Mouse (Mus musculus) stomach, embryonic 14.5 days (tissue): Measurements from ENCODE around the gene Dnah1. TPM values are rescaled to one million over a fixed set of nuclear protein-coding genes. Genes with fewer than 3 reads are reported as not detected.

Source experiments
- ATAC-seq: fragments of 200-750 bp; cut with Nextera tagmentation; 2 replicates; pipeline ENCODE4 v1.8.0; 2017; ENCODE audit warnings: low read depth, moderate TSS enrichment; ENCODE audit not compliant: insufficient number of reproducible peaks, insufficient read depth, low FRiP score
- H3K27ac ChIP-seq: fragments of 300-500 bp; sonication (generic); 2 replicates; pipeline ENCODE4 v1.5.1; 2014; ENCODE audit warnings: mild to moderate bottlenecking, low read length, moderate library complexity, mixed read lengths
- H3K27me3 ChIP-seq: fragments of 300-500 bp; sonication (generic); 2 replicates; pipeline ENCODE4 v1.6.1; 2014; ENCODE audit warnings: low read length, control low read depth, mixed read lengths; ENCODE audit not compliant: control insufficient read depth, insufficient read depth
- H3K36me3 ChIP-seq: fragments of 300-500 bp; sonication (generic); 2 replicates; pipeline ENCODE4 v1.6.1; 2014; ENCODE audit warnings: mild to moderate bottlenecking, control low read depth, low read length, moderate library complexity, mixed read lengths; ENCODE audit not compliant: control insufficient read depth, insufficient read depth
- H3K4me1 ChIP-seq: fragments of 300-500 bp; sonication (generic); 2 replicates; pipeline ENCODE4 v1.6.1; 2014; ENCODE audit warnings: low read length, control low read depth, mixed read lengths; ENCODE audit not compliant: control insufficient read depth, insufficient read depth
- H3K4me2 ChIP-seq: fragments of 300-500 bp; sonication (generic); replicated peaks from 2 replicates; pipeline ENCODE4 v1.6.1; 2014; ENCODE audit warnings: low read depth, low read length, control low read depth
- H3K4me3 ChIP-seq: fragments of 300-500 bp; sonication (generic); 2 replicates; pipeline ENCODE4 v1.5.1; 2014; ENCODE audit warnings: low read depth, low read length, control low read depth
- H3K9ac ChIP-seq: fragments of 300-500 bp; sonication (generic); replicated peaks from 2 replicates; pipeline ENCODE4 v1.6.1; 2014; ENCODE audit warnings: low read depth, mild to moderate bottlenecking, control low read depth, low read length, moderate library complexity, mixed read lengths
- H3K9me3 ChIP-seq: fragments of 300-500 bp; sonication (generic); 2 replicates; pipeline ENCODE4 v1.6.1; 2016; ENCODE audit warnings: low read depth, low read length, control low read depth; ENCODE audit not compliant: control insufficient read depth
- WGBS: fragments of 180-500 bp; shearing (Covaris S2); extraction: QIAGEN DNeasy Blood & Tissue Kit; methylation state at CpG from one replicate; pipeline ENCODE4 v1.1.7; 2014; 5-methylcytosine and 5-hydroxymethylcytosine counted together
- polyA plus RNA-seq: library from polyadenylated mRNA; unstranded; fragments of >200 nt; fragmentation: Nextera tagmentation; extraction: Ambion mirVana; gene quantifications from 2 replicates; pipeline ENCODE4 v1.2.1, GENCODE M21; 2014

Dnah1 gene
- polyA plus RNA-seq, 1 experiment from 2014 or later, result 10.2 TPM

- Histone ChIP-seq H3K9me3 (no peaks in the 10 kb centered on the region), H3K36me3 (peaks cover 63% of the 10 kb centered on the region), H3K4me1 (no peaks in the 10 kb centered on the region), H3K27me3 (no peaks in the 10 kb centered on the region), H3K4me3 (no peak overlapping the region), H3K9ac (no peak overlapping the region), H3K4me2 (no peak overlapping the region), H3K27ac (no peak overlapping the region)
- peak; percentile 39; the same call in 1 of the 2 replicates for ATAC-seq
- 97% methylated on average over 4 of the region's 4 CpGs for WGBS
These were observed 63.3 kb downstream of the Dnah1 start for GRCm38 (mm10) chr14:31260374-31260773.

- Histone ChIP-seq H3K9ac (no peak overlapping the region), H3K27me3 (no peaks in the 10 kb centered on the region), H3K9me3 (no peaks in the 10 kb centered on the region), H3K4me1 (no peaks in the 10 kb centered on the region), H3K36me3 (peaks cover 81% of the 10 kb centered on the region), H3K4me3 (no peak overlapping the region), H3K4me2 (no peak overlapping the region), H3K27ac (no peak overlapping the region)
- ATAC-seq, result no peak
- 94% methylated on average over 14 of the region's 14 CpGs for WGBS
These were observed 65.1 kb downstream of the Dnah1 start for GRCm38 (mm10) chr14:31258476-31259050.

GRCm38 (mm10) chr14:31252091-31252490 is 71.6 kb downstream of the Dnah1 start:
- peaks cover 44% of the 10 kb centered on the region for H3K36me3 ChIP-seq
- no peaks in the 10 kb centered on the region for H3K27me3 ChIP-seq
- H3K9me3 ChIP-seq, result no peaks in the 10 kb centered on the region
- peak overlapping the region; percentile 97 for H3K9ac ChIP-seq
- H3K4me2 ChIP-seq, result peak overlapping the region; percentile 82
- no peak for ATAC-seq
- 86% methylated on average over 5 of the region's 5 CpGs for WGBS
- H3K27ac ChIP-seq, result no peak overlapping the region
- peak overlapping the region; percentile 96 for H3K4me3 ChIP-seq
- H3K4me1 ChIP-seq, result peaks cover 6% of the 10 kb centered on the region; the same call in 1 of the 2 replicates

DNA sequence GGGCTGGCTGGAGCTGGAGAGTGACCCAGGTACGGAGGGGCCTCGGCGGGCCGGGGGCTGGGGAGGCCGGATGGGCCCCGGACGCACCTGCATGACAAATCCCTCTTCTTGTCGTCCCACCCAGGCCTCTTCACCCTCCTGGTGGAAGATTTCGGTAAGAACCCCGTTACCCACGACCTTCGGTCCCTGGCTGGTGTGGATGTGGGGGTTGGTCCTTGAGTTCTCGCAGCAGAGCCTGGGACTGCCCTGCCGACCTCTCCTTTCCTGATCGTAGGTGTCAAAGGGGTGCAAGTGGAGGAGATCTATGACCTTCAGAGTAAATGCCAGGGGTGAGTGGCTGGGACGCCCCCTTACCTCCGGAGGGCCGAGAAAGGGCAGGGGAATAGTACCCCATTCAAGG is 72.1 kb downstream of the Dnah1 start:
- Histone ChIP-seq H3K9me3 (no peaks in the 10 kb centered on the region), H3K4me2 (peak overlapping the region; percentile 82), H3K27me3 (no peaks in the 10 kb centered on the region), H3K4me3 (peak overlapping the region; percentile 96), H3K4me1 (peaks cover 6% of the 10 kb centered on the region; the same call in 1 of the 2 replicates), H3K27ac (peak overlapping the region; percentile 77), H3K36me3 (peaks cover 40% of the 10 kb centered on the region), H3K9ac (peak overlapping the region; percentile 97)
- ATAC-seq, result peak; percentile 34; the same call in 1 of the 2 replicates
- under 1% methylated on average over 18 of the region's 18 CpGs for WGBS

DNA sequence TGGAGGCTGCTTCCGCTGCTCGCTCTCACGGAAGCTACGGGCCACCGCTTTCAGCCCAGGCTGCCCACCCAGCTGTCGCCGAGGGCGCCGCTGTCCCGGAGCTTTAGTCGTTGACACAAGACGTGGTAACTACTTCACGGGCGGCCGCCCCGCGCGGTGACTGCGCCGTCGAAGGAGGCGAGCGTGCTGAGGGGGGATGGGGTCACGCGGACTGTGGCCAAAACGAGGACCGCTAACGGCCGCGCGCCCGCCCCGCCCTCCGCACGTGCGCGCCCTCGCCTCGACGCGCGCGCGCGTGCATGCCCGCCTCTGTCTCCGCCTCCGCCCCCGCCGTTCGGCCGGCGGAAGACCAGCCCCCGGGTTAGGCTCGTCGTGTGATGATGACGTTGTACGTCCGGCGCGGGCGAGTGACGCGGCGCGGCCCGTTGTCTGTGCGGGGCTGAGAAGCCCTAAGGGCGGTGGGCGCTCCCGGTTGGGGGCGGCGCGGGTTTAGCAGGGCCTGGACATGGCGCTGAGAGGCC is 72.6 kb downstream of the Dnah1 start, which contains the start of the genes Phf7 and Bap1:
Phf7 (minus strand) TSS at position 234 of the 521 bp plus-strand sequence.
Bap1 (plus strand) TSS at position 367 of the 521 bp plus-strand sequence.
- H3K4me1 ChIP-seq, result peaks cover 6% of the 10 kb centered on the region; the same call in 1 of the 2 replicates
- under 1% methylated on average over 75 of the region's 75 CpGs for WGBS
- H3K27ac ChIP-seq, result peak within 1 kb of the TSS; percentile 92
- peak within 1 kb of the TSS; percentile 96 for H3K4me3 ChIP-seq
- H3K27me3 ChIP-seq, result no peaks in the 10 kb centered on the region
- H3K9me3 ChIP-seq, result no peaks in the 10 kb centered on the region
- H3K4me2 ChIP-seq, result peak within 1 kb of the TSS; percentile 82
- H3K36me3 ChIP-seq, result peaks cover 35% of the 10 kb centered on the region
- peak; percentile 89 for ATAC-seq
- H3K9ac ChIP-seq, result peak within 1 kb of the TSS; percentile 97

DNA sequence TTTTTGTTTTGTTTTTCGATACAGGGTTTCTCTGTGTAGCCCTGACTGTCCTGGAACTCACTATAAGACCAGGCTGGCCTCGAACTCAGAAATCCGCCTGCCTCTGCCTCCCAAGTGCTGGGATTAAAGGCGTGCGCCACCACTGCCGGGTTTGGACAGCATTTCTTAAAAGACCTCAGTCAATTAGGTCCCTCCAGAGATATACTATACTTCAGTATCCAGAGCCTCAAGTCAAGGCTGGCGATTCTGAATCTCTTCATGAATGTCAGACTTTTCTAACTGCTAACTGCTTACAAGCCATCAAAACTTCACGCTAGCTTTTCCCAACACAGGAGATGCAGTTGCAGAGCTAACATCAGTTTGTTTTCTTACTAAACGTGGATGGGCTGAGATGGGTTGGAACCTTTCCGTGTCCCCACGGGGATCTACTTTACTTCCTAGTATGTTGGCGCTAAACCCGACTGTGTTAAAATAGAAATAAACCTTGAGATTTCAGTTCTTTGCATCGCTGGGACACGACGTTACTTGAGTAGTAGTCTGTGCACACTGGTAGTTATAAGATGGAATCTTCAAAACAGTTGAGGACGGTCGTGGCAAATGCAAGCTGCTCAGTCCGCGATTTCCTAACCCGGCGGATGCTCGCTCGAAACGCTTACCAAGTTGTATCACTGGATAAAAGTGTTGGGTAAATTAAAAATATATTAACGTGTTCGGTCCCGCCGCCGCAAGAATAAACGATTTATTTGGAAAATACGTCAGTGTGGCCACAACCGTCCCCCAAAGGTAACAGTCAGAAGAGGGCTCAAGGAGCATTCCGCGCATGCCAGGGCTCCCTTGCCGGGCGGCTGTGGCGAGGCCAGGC is 73.2 kb downstream of the Dnah1 start:
- H3K27me3 ChIP-seq, result no peaks in the 10 kb centered on the region
- peak overlapping the region; percentile 66 for H3K4me2 ChIP-seq
- H3K27ac ChIP-seq, result peak overlapping the region; percentile 92
- H3K9me3 ChIP-seq, result no peaks in the 10 kb centered on the region
- ATAC-seq, result peak; percentile 88
- peaks cover 6% of the 10 kb centered on the region; the same call in 1 of the 2 replicates for H3K4me1 ChIP-seq
- WGBS, result 16% methylated on average over 38 of the region's 38 CpGs
- peak overlapping the region; percentile 96 for H3K4me3 ChIP-seq
- H3K9ac ChIP-seq, result peak overlapping the region; percentile 61
- peaks cover 29% of the 10 kb centered on the region for H3K36me3 ChIP-seq

GRCm38 (mm10) chr14:31248396-31248795 is 75.3 kb downstream of the Dnah1 start:
- Histone ChIP-seq H3K9ac (no peak overlapping the region), H3K4me3 (no peak overlapping the region), H3K27me3 (no peaks in the 10 kb centered on the region), H3K9me3 (no peaks in the 10 kb centered on the region), H3K36me3 (peaks cover 8% of the 10 kb centered on the region; the same call in 1 of the 2 replicates), H3K4me2 (no peak overlapping the region), H3K4me1 (peaks cover 6% of the 10 kb centered on the region; the same call in 1 of the 2 replicates), H3K27ac (no peak overlapping the region)
- no peak for ATAC-seq
- WGBS, result 87% methylated on average over 6 of the region's 6 CpGs

- WGBS, result 73% methylated on average over 1 of the region's 1 CpGs
- no peak for ATAC-seq
- no peak overlapping the region for H3K9ac ChIP-seq
These were observed 77.8 kb downstream of the Dnah1 start for GRCm38 (mm10) chr14:31245946-31246345.

More at GRCm38 (mm10) chr14:31245946-31246345, 77.8 kb downstream of the Dnah1 start:
- Histone ChIP-seq H3K36me3 (no peaks in the 10 kb centered on the region), H3K27ac (no peak overlapping the region), H3K4me2 (no peak overlapping the region), H3K4me1 (no peaks in the 10 kb centered on the region; the same call in 1 of the 2 replicates), H3K27me3 (no peaks in the 10 kb centered on the region), H3K9me3 (no peaks in the 10 kb centered on the region), H3K4me3 (no peak overlapping the region)
